Mouse (Mus musculus): ENCODE data around the gene Vps45. TPM values are rescaled to one million over a fixed set of nuclear protein-coding genes. Genes with fewer than 3 reads are reported as not detected.
A peak's percentile ranks its signal among the peaks of the same experiment; 100 is the strongest.

The Vps45 gene
- polyA plus RNA-seq, 1 experiment from 2014 or later = 45.4 TPM

DNA sequence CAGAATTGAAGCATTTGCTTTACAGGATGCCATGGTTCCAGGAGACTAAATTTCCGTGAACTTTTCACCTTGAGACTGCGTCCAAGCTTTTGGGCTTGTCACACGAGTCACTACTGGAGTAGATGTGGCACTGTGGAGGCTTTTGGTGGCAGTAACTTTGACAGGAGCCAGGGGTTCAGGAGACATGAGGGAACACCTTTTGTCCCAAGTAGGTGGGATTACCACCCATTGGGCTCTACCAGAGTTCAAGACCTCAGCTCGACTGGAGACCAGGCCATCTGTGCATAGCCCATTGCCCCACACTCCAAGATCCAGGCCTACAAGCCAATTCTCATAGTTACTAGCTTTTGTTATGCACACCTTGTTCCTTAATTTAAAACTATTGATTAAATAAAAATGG lies 12.0 kb upstream of the Vps45 start:
- ATAC-seq (ENCODE audit: low FRiP score) = no peak

GRCm38 (mm10) chr3:96069542-96069941 lies 11.3 kb upstream of the Vps45 start:
- ATAC-seq (ENCODE audit: low FRiP score) = no peak
- no peak overlapping the region for H3K4me3 ChIP-seq
- H3K27me3 ChIP-seq = no peaks in the 10 kb centered on the region
- 67% methylated on average over 1 of the region's 1 CpGs for WGBS
- no peaks in the 10 kb centered on the region for H3K9me3 ChIP-seq (replicated peaks)
- H3K4me2 ChIP-seq (replicated peaks) = no peak overlapping the region
- no peak overlapping the region for H3K27ac ChIP-seq
- no peaks in the 10 kb centered on the region for H3K4me1 ChIP-seq
- no peak overlapping the region for H3K9ac ChIP-seq
- H3K36me3 ChIP-seq = no peaks in the 10 kb centered on the region

More for the DNA sequence above, 12.0 kb upstream of the Vps45 start:
- H3K27ac ChIP-seq = no peak overlapping the region
- H3K9me3 ChIP-seq (replicated peaks) = no peaks in the 10 kb centered on the region
- H3K9ac ChIP-seq = no peak overlapping the region
- WGBS = 81% methylated on average over 4 of the region's 4 CpGs
- H3K4me1 ChIP-seq = no peaks in the 10 kb centered on the region
- H3K4me2 ChIP-seq (replicated peaks) = no peak overlapping the region
- H3K36me3 ChIP-seq = no peaks in the 10 kb centered on the region
- no peaks in the 10 kb centered on the region for H3K27me3 ChIP-seq
- no peak overlapping the region for H3K4me3 ChIP-seq

DNA sequence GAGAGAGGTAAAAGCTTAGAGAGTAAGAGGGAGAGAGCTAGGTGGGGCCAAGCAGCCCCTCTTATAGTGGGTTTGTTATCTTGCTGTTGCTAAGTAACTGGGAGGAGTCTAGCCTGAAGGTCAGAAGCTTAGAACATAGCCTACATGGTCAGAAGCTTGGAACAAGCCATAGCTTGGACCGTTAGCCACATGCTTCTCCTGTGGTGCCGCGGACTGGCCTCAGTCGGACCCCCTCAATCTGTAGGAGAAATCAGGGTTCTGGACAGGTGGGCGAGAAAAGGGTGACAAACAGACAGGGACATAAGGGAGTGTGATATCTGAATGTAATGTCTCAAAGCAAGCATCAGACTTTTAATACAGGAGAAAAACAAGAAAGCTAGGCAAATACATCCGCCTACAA lies 10.8 kb upstream of the Vps45 start:
- H3K36me3 ChIP-seq = no peaks in the 10 kb centered on the region
- ATAC-seq (ENCODE audit: low FRiP score) = no peak
- no peak overlapping the region for H3K4me3 ChIP-seq
- H3K9me3 ChIP-seq (replicated peaks) = no peaks in the 10 kb centered on the region
- H3K9ac ChIP-seq = no peak overlapping the region
- H3K4me1 ChIP-seq = no peaks in the 10 kb centered on the region
- H3K4me2 ChIP-seq (replicated peaks) = no peak overlapping the region
- no peaks in the 10 kb centered on the region for H3K27me3 ChIP-seq
- H3K27ac ChIP-seq = no peak overlapping the region
- WGBS = 96% methylated on average over 6 of the region's 6 CpGs

GRCm38 (mm10) chr3:96066741-96067140 lies 8.5 kb upstream of the Vps45 start:
- H3K4me1 ChIP-seq = no peaks in the 10 kb centered on the region
- no peaks in the 10 kb centered on the region for H3K27me3 ChIP-seq
- no peaks in the 10 kb centered on the region for H3K36me3 ChIP-seq
- H3K9me3 ChIP-seq (replicated peaks) = no peaks in the 10 kb centered on the region
- no peak for ATAC-seq (ENCODE audit: low FRiP score)
- no peak overlapping the region for H3K27ac ChIP-seq
- H3K4me2 ChIP-seq (replicated peaks) = no peak overlapping the region
- 83% methylated on average over 5 of the region's 5 CpGs for WGBS
- H3K9ac ChIP-seq = no peak overlapping the region
- H3K4me3 ChIP-seq = no peak overlapping the region

GRCm38 (mm10) chr3:96065754-96066375 lies 7.6 kb upstream of the Vps45 start:
- Histone ChIP-seq H3K9ac (no peak overlapping the region), H3K36me3 (no peaks in the 10 kb centered on the region), H3K4me3 (no peak overlapping the region), H3K4me1 (no peaks in the 10 kb centered on the region), H3K27ac (no peak overlapping the region), H3K4me2 (replicated peaks) (peak overlapping the region; percentile 35), H3K9me3 (replicated peaks) (no peaks in the 10 kb centered on the region), H3K27me3 (no peaks in the 10 kb centered on the region)
- no peak for ATAC-seq (ENCODE audit: low FRiP score)
- 45% methylated on average over 17 of the region's 20 CpGs for WGBS

GRCm38 (mm10) chr3:96065147-96065546 lies 6.9 kb upstream of the Vps45 start:
- H3K9me3 ChIP-seq (replicated peaks) = no peaks in the 10 kb centered on the region
- no peak for ATAC-seq (ENCODE audit: low FRiP score)
- H3K27ac ChIP-seq = no peak overlapping the region
- H3K36me3 ChIP-seq = no peaks in the 10 kb centered on the region
- no peak overlapping the region for H3K4me2 ChIP-seq (replicated peaks)
- H3K4me3 ChIP-seq = no peak overlapping the region
- WGBS = 45% methylated on average over 4 of the region's 4 CpGs
- no peak overlapping the region for H3K9ac ChIP-seq
- H3K4me1 ChIP-seq = no peaks in the 10 kb centered on the region
- no peaks in the 10 kb centered on the region for H3K27me3 ChIP-seq

DNA sequence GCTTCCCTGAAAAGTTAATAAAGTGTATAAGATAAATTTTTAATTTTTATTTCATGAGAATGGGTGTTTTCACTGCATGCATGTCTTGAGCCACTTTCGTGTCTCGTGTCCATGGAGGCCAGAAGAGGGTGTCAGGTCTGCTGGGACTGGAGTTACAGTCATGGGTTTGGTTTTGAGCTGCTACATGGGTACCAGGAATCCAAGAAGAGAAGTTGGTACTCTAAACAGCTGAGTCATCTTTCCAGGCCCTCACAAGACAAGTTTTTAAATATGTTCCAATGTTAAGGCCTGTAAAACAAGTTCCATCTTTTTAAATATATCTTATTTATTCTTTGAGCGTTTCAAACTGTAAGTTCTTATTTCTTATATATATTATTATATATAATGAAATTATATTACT lies 6.0 kb upstream of the Vps45 start:
- Histone ChIP-seq H3K9me3 (replicated peaks) (no peaks in the 10 kb centered on the region), H3K4me1 (no peaks in the 10 kb centered on the region), H3K27ac (no peak overlapping the region), H3K9ac (no peak overlapping the region), H3K27me3 (no peaks in the 10 kb centered on the region), H3K4me2 (replicated peaks) (no peak overlapping the region), H3K36me3 (no peaks in the 10 kb centered on the region), H3K4me3 (no peak overlapping the region)
- WGBS = 94% methylated on average over 3 of the region's 3 CpGs
- ATAC-seq (ENCODE audit: low FRiP score) = no peak

DNA sequence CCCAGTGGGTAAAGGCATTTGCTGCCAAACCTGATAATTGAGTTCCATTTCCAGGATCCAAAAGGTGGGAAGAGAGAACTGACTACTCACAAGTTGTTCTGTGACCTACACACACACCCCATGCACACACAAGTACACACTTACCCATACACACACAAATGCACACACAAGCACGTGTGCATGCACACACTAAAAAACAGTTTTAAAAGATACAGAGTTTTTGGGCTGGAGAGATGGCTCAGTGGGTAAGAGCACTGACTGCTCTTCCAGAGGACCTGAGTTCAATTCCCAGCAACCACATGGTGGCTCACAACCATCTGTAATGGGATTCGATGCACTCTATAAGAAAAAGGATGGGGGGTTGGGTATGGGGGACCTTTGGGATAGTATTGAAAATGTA lies 5.0 kb upstream of the Vps45 start:
- H3K4me2 ChIP-seq (replicated peaks) = no peak overlapping the region
- no peaks in the 10 kb centered on the region for H3K36me3 ChIP-seq
- 75% methylated on average over 2 of the region's 2 CpGs for WGBS
- ATAC-seq (ENCODE audit: low FRiP score) = no peak
- no peaks in the 10 kb centered on the region for H3K9me3 ChIP-seq (replicated peaks)
- no peak overlapping the region for H3K9ac ChIP-seq
- H3K27me3 ChIP-seq = no peaks in the 10 kb centered on the region
- H3K27ac ChIP-seq = no peak overlapping the region
- H3K4me1 ChIP-seq = peaks cover 6% of the 10 kb centered on the region; the same call in 1 of the 2 replicates
- no peak overlapping the region for H3K4me3 ChIP-seq

- H3K4me1 ChIP-seq = peaks cover 13% of the 10 kb centered on the region; the same call in 1 of the 2 replicates
- H3K9me3 ChIP-seq (replicated peaks) = no peaks in the 10 kb centered on the region
- no peaks in the 10 kb centered on the region for H3K27me3 ChIP-seq
- H3K4me3 ChIP-seq = no peak overlapping the region
- 89% methylated on average over 1 of the region's 1 CpGs for WGBS
- ATAC-seq (ENCODE audit: low FRiP score) = no peak
- H3K27ac ChIP-seq = no peak overlapping the region
- H3K36me3 ChIP-seq = no peaks in the 10 kb centered on the region
- no peak overlapping the region for H3K9ac ChIP-seq
- H3K4me2 ChIP-seq (replicated peaks) = no peak overlapping the region
Observed at GRCm38 (mm10) chr3:96060146-96060545, 1.9 kb upstream of the Vps45 start.

GRCm38 (mm10) chr3:96057747-96058204 lies 490 bp downstream of the Vps45 start:
- Histone ChIP-seq H3K27ac (peak overlapping the region; percentile 80), H3K4me2 (replicated peaks) (peak overlapping the region; percentile 84), H3K36me3 (peaks cover 9% of the 10 kb centered on the region; the same call in 1 of the 2 replicates), H3K4me1 (peaks cover 13% of the 10 kb centered on the region; the same call in 1 of the 2 replicates), H3K9ac (peak overlapping the region; percentile 68), H3K9me3 (replicated peaks) (no peaks in the 10 kb centered on the region), H3K27me3 (no peaks in the 10 kb centered on the region), H3K4me3 (peak overlapping the region; percentile 55)
- under 1% methylated on average over 26 of the region's 26 CpGs for WGBS
- ATAC-seq (ENCODE audit: low FRiP score) = peak; percentile 96

GRCm38 (mm10) chr3:96056031-96056430 lies 2.2 kb downstream of the Vps45 start:
- no peak for ATAC-seq (ENCODE audit: low FRiP score)
- H3K27me3 ChIP-seq = no peaks in the 10 kb centered on the region
- 87% methylated on average over 4 of the region's 4 CpGs for WGBS

DNA sequence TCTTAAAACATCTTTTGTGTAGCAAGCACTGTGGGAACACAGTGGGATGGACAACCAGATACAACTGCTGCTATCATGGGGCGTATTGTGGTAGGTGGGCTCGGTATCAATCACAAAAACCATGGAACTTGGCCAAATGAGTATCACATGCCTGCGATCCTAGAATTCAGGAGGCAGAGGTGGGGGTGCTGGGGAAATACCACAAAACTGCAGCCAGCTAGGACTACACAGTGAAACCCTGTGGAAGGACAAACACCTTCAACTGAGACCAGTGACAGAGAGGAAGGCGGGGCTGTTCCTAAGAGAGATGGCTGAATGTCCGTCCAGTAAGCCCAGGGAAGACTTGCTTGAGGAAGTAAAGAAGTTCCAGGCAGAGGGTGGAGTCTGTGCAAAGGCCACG lies 3.0 kb downstream of the Vps45 start:
- Histone ChIP-seq H3K27me3 (no peaks in the 10 kb centered on the region), H3K9ac (no peak overlapping the region), H3K4me1 (peaks cover 13% of the 10 kb centered on the region; the same call in 1 of the 2 replicates), H3K9me3 (replicated peaks) (no peaks in the 10 kb centered on the region), H3K36me3 (peaks cover 11% of the 10 kb centered on the region; the same call in 1 of the 2 replicates), H3K4me2 (replicated peaks) (no peak overlapping the region), H3K4me3 (no peak overlapping the region), H3K27ac (no peak overlapping the region)
- WGBS = 90% methylated on average over 6 of the region's 6 CpGs
- no peak for ATAC-seq (ENCODE audit: low FRiP score)

More at GRCm38 (mm10) chr3:96056031-96056430, 2.2 kb downstream of the Vps45 start:
- no peaks in the 10 kb centered on the region for H3K9me3 ChIP-seq (replicated peaks)
- H3K4me3 ChIP-seq = no peak overlapping the region
- H3K27ac ChIP-seq = no peak overlapping the region
- H3K9ac ChIP-seq = no peak overlapping the region
- no peak overlapping the region for H3K4me2 ChIP-seq (replicated peaks)
- peaks cover 13% of the 10 kb centered on the region; the same call in 1 of the 2 replicates for H3K4me1 ChIP-seq
- peaks cover 11% of the 10 kb centered on the region; the same call in 1 of the 2 replicates for H3K36me3 ChIP-seq

GRCm38 (mm10) chr3:96051839-96052238 lies 6.4 kb downstream of the Vps45 start:
- no peak overlapping the region for H3K4me3 ChIP-seq
- H3K9ac ChIP-seq = no peak overlapping the region
- no peaks in the 10 kb centered on the region for H3K9me3 ChIP-seq (replicated peaks)
- no peak overlapping the region for H3K4me2 ChIP-seq (replicated peaks)
- H3K4me1 ChIP-seq = peaks cover 3% of the 10 kb centered on the region; the same call in 1 of the 2 replicates
- no peak overlapping the region for H3K27ac ChIP-seq
- no peaks in the 10 kb centered on the region for H3K27me3 ChIP-seq
- H3K36me3 ChIP-seq = peaks cover 15% of the 10 kb centered on the region; the same call in 1 of the 2 replicates
- ATAC-seq (ENCODE audit: low FRiP score) = no peak
- 49% methylated on average over 2 of the region's 2 CpGs for WGBS

Measured in hindbrain, embryonic 12.5 days (tissue).